ENCODE assay signal across 8 mouse cellular contexts in genomic region chr4:59580495-59581281, GRCm38 (mm10). TPM values are rescaled to one million over a fixed set of nuclear protein-coding genes. Genes with fewer than 3 reads are reported as not detected.
A peak's percentile ranks its signal among the peaks of the same experiment; 100 is the strongest.
DNase-seq lines count a peak whose midpoint lies in the region; ATAC-seq and TF ChIP-seq lines count a peak whose summit lies in the region.

No protein-coding gene starts in this region.

- TF ChIP-seq CTCF in liver, adult 2 months (IDR thresholded peaks at IDR 0.05; ENCODE audit: low read depth, low read length): no peak

- no peak for TF ChIP-seq POLR2A in liver, adult 2 months (IDR thresholded peaks at IDR 0.05; ENCODE audit: extremely low read depth, insufficient read depth, low read length)

- peak overlapping the region; percentile 78 for H3K4me3 ChIP-seq in embryonic facial prominence, embryonic 10.5 days
- H3K4me3 ChIP-seq in liver, adult 2 months (ENCODE audit: insufficient read depth, low read depth, low read length): peak overlapping the region; percentile 87
- peak overlapping the region; percentile 76 for H3K4me3 ChIP-seq in neural tube, embryonic 13.5 days

- H3K9me3 ChIP-seq in embryonic facial prominence, embryonic 10.5 days: no peaks in the 10 kb centered on the region
- H3K9me3 ChIP-seq in neural tube, embryonic 13.5 days: no peaks in the 10 kb centered on the region

- peak overlapping the region; percentile 82 for H3K9ac ChIP-seq in liver, adult 2 months (ENCODE audit: low read depth, low read length)
- peak overlapping the region; percentile 77 for H3K9ac ChIP-seq in neural tube, embryonic 13.5 days

- intact Hi-C loops in left cerebral cortex, postnatal 4 days (cut with DNase I): no loop called here

- H3K27me3 ChIP-seq in embryonic facial prominence, embryonic 10.5 days (replicated peaks; ENCODE audit: low read depth, poor library complexity, severe bottlenecking): no peaks in the 10 kb centered on the region
- H3K27me3 ChIP-seq in liver, adult 2 months (ENCODE audit: control insufficient read depth, insufficient read depth, low read length): no peaks in the 10 kb centered on the region
- H3K27me3 ChIP-seq in neural tube, embryonic 13.5 days: no peaks in the 10 kb centered on the region

- peak; percentile 33 to 54; a peak in 3 of 4 replicates for ATAC-seq in hematopoietic stem cell, adult 5-6 weeks (replicated peaks in 1 of 2; ENCODE audit: insufficient read depth in 1 of 2, low FRiP score in 2 of 2, low TSS enrichment in 1 of 2, low read depth in 1 of 2, poor library complexity in 2 of 2, severe bottlenecking in 2 of 2)
- ATAC-seq in neural tube, embryonic 13.5 days (ENCODE audit: low read depth): peak; percentile 69

- peak; percentile 48 for DNase-seq in left cerebral cortex, postnatal 4 days
- no peak for DNase-seq in left cerebral cortex, adult 8-10 months (ENCODE audit: low spot score in 2 of 2)
- peak; percentile 47 for DNase-seq in adrenal gland, adult 8-10 months
- peak; percentile 75 for DNase-seq in embryonic facial prominence, embryonic 10.5 days (ENCODE audit: low spot score)
- DNase-seq in liver, adult 2 months (ENCODE audit: extremely low read depth, low read depth, low spot score): peak; percentile 38
- DNase-seq in urinary bladder, adult 2 months (ENCODE audit: low spot score): no peak

- H3K4me2 ChIP-seq in neural tube, embryonic 13.5 days: peak overlapping the region; percentile 80

- H3K4me1 ChIP-seq in embryonic facial prominence, embryonic 10.5 days: peaks cover 14% of the 10 kb centered on the region
- peaks cover 5% of the 10 kb centered on the region; the same call in 1 of the 2 replicates for H3K4me1 ChIP-seq in liver, adult 2 months (ENCODE audit: control insufficient read depth, insufficient read depth, low read length)
- H3K4me1 ChIP-seq in neural tube, embryonic 13.5 days (replicated peaks): peaks cover 28% of the 10 kb centered on the region

- peak overlapping the region; percentile 86 for H3K27ac ChIP-seq in embryonic facial prominence, embryonic 10.5 days (replicated peaks)
- H3K27ac ChIP-seq in liver, adult 2 months (replicated peaks; ENCODE audit: insufficient read depth, low read depth, low read length): peak overlapping the region; percentile 80
- peak overlapping the region; percentile 93 for H3K27ac ChIP-seq in neural tube, embryonic 13.5 days (replicated peaks)

- H3K36me3 ChIP-seq in embryonic facial prominence, embryonic 10.5 days (replicated peaks): no peaks in the 10 kb centered on the region
- H3K36me3 ChIP-seq in liver, adult 2 months (ENCODE audit: control insufficient read depth, insufficient read depth, low read length): no peaks in the 10 kb centered on the region
- H3K36me3 ChIP-seq in neural tube, embryonic 13.5 days: no peaks in the 10 kb centered on the region

- H3K79me2 ChIP-seq in liver, adult 2 months (ENCODE audit: control insufficient read depth, insufficient read depth, low read length): peaks cover under 1% of the 10 kb centered on the region; the same call in 1 of the 2 replicates

- WGBS in embryonic facial prominence, embryonic 10.5 days: under 1% methylated on average over 23 of the region's 23 CpGs
- WGBS in liver, adult 2 months: under 1% methylated on average over 23 of the region's 23 CpGs
- under 1% methylated on average over 23 of the region's 23 CpGs for WGBS in neural tube, embryonic 13.5 days

RNA-seq across cellular contexts. Expression of gene Hsdl2, which starts 0.7 kb away (rescaled TPM):
- total RNA-seq in left cerebral cortex, postnatal 4 days (2021): 10 to 100 TPM; 19.2 to 21.5 TPM
- total RNA-seq in left cerebral cortex, adult 8-10 months (2022): 10 to 100 TPM; 26.0 to 31.1 (median 29.2) TPM
- 10 to 100 TPM; 63.8 to 85.7 (median 71.5) TPM for total RNA-seq in adrenal gland, adult 8-10 months (2022)
- polyA plus RNA-seq in embryonic facial prominence, embryonic 10.5 days (2016; fragmentation: Nextera tagmentation; extraction: Ambion mirVana): 18.3 and 18.8 TPM in 2 replicates
- total RNA-seq in hematopoietic stem cell, adult 5-6 weeks (2017): 30.5 and 33.6 TPM in 2 replicates
- total RNA-seq in liver, adult 2 months (2014; rRNA removed): 60.8 and 68.9 TPM in 2 replicates
- 25.8 and 31.7 TPM in 2 replicates for polyA plus RNA-seq in liver, adult 2 months (2012; rRNA removed)
- 50.5 and 50.7 TPM in 2 replicates for polyA plus RNA-seq in neural tube, embryonic 13.5 days (2015; fragmentation: Nextera tagmentation; extraction: Ambion mirVana)
- 65.2 and 72.5 TPM in 2 replicates for polyA plus RNA-seq in urinary bladder, adult 2 months (2012; rRNA removed)

RNA-seq across cellular contexts. Expression of gene Ptbp3, which starts 31.5 kb away (rescaled TPM):
- 10 to 100 TPM; 28.9 to 29.9 TPM for total RNA-seq in left cerebral cortex, postnatal 4 days (2021)
- 10 to 100 TPM; 26.8 to 33.7 (median 29.1) TPM for total RNA-seq in left cerebral cortex, adult 8-10 months (2022)
- total RNA-seq in adrenal gland, adult 8-10 months (2022): 100 to 1,000 TPM in 3 of 4 experiments, 10 to 100 TPM in 1; 89.8 to 110 (median 102) TPM
- polyA plus RNA-seq in embryonic facial prominence, embryonic 10.5 days (2016; fragmentation: Nextera tagmentation; extraction: Ambion mirVana): 35.4 and 35.8 TPM in 2 replicates
- 215 and 216 TPM in 2 replicates for total RNA-seq in hematopoietic stem cell, adult 5-6 weeks (2017)
- total RNA-seq in liver, adult 2 months (2014; rRNA removed): 52.6 and 56.4 TPM in 2 replicates
- polyA plus RNA-seq in liver, adult 2 months (2012; rRNA removed): 19.6 and 24.1 TPM in 2 replicates
- 25.0 and 29.5 TPM in 2 replicates for polyA plus RNA-seq in neural tube, embryonic 13.5 days (2015; fragmentation: Nextera tagmentation; extraction: Ambion mirVana)
- polyA plus RNA-seq in urinary bladder, adult 2 months (2012; rRNA removed): 30.2 and 35.6 TPM in 2 replicates

RNA-seq across cellular contexts. Expression of gene E130308A19Rik, which starts 45.3 kb away (rescaled TPM):
- 10 to 100 TPM; 17.7 to 19.2 TPM for total RNA-seq in left cerebral cortex, postnatal 4 days (2021)
- 10 to 100 TPM; 12.3 to 14.2 (median 13.2) TPM for total RNA-seq in left cerebral cortex, adult 8-10 months (2022)
- 10 to 100 TPM; 15.8 to 21.1 (median 18.8) TPM for total RNA-seq in adrenal gland, adult 8-10 months (2022)
- polyA plus RNA-seq in embryonic facial prominence, embryonic 10.5 days (2016; fragmentation: Nextera tagmentation; extraction: Ambion mirVana): 40.8 and 41.1 TPM in 2 replicates
- 9.4 TPM in 2 replicates for total RNA-seq in hematopoietic stem cell, adult 5-6 weeks (2017)
- 1.5 and 3.7 TPM in 2 replicates for total RNA-seq in liver, adult 2 months (2014; rRNA removed)
- 2.3 and 2.6 TPM in 2 replicates for polyA plus RNA-seq in liver, adult 2 months (2012; rRNA removed)
- polyA plus RNA-seq in neural tube, embryonic 13.5 days (2015; fragmentation: Nextera tagmentation; extraction: Ambion mirVana): 60.5 TPM in 2 replicates
- 5.4 and 8.0 TPM in 2 replicates for polyA plus RNA-seq in urinary bladder, adult 2 months (2012; rRNA removed)

Comparison
In these comparisons a context has a peak if more than half of its experiments do, and no peak if none do; other contexts are left out.
1. DNase-seq: peak in left cerebral cortex, postnatal 4 days (single experiment), adrenal gland, adult 8-10 months (single experiment), embryonic facial prominence, embryonic 10.5 days (single experiment) and liver, adult 2 months (single experiment); none in left cerebral cortex, adult 8-10 months (0 of 2) and urinary bladder, adult 2 months (single experiment).
2. Peak in every context shown above with its lines, with median percentiles within 50 percentile points of each other: H3K27ac ChIP-seq and H3K4me3 ChIP-seq.